Mouse (Mus musculus): ENCODE results near the gene Myh6.
"Not testable (repeated sequence)": the region's sequence is repeated elsewhere in the genome, so short reads cannot be mapped to it uniquely, and the experiment has no call there.

The Myh6 gene

GRCm38 (mm10) chr14:54966320-54966977, at the start of gene Myh6:
Myh6 (minus strand) TSS chr14:54966927.
- DNase-seq (ENCODE audit: low spot score in 2 of 2): no peak

- no peak for DNase-seq (ENCODE audit: low spot score in 2 of 2)
These were observed 49.0 kb upstream of the Myh6 start for GRCm38 (mm10) chr14:55015767-55016111.

- DNase-seq (ENCODE audit: low spot score in 2 of 2): peak; percentile 98
These were observed 48.5 kb upstream of the Myh6 start, which contains the start of gene Ngdn for GRCm38 (mm10) chr14:55014991-55015766. Ngdn (plus strand) TSS chr14:55015454.

- no peak for DNase-seq (ENCODE audit: low spot score in 2 of 2)
These were observed 47.9 kb upstream of the Myh6 start for GRCm38 (mm10) chr14:55014591-55014990.

GRCm38 (mm10) chr14:55011116-55011515, 44.4 kb upstream of the Myh6 start:
- DNase-seq (ENCODE audit: low spot score in 2 of 2): no peak

- DNase-seq (ENCODE audit: low spot score in 2 of 2): no peak
These were observed 41.7 kb upstream of the Myh6 start for GRCm38 (mm10) chr14:55008417-55008816.

- DNase-seq (ENCODE audit: low spot score in 2 of 2): no peak
These were observed 40.6 kb upstream of the Myh6 start for GRCm38 (mm10) chr14:55007120-55007908.

GRCm38 (mm10) chr14:55006541-55006940, 39.8 kb upstream of the Myh6 start:
- no peak for DNase-seq (ENCODE audit: low spot score in 2 of 2)

- no peak for DNase-seq (ENCODE audit: low spot score in 2 of 2)
These were observed 39.2 kb upstream of the Myh6 start for GRCm38 (mm10) chr14:55005967-55006366.

GRCm38 (mm10) chr14:55005506-55005905, 38.8 kb upstream of the Myh6 start:
- no peak for DNase-seq (ENCODE audit: low spot score in 2 of 2)

GRCm38 (mm10) chr14:55003878-55004855, 37.4 kb upstream of the Myh6 start:
- no peak for DNase-seq (ENCODE audit: low spot score in 2 of 2)

- DNase-seq (ENCODE audit: low spot score in 2 of 2): no peak
These were observed 36.0 kb upstream of the Myh6 start for GRCm38 (mm10) chr14:55002687-55003120.

- no peak for DNase-seq (ENCODE audit: low spot score in 2 of 2)
These were observed 35.4 kb upstream of the Myh6 start for GRCm38 (mm10) chr14:55001938-55002686.

GRCm38 (mm10) chr14:55001446-55001845, 34.7 kb upstream of the Myh6 start:
- no peak for DNase-seq (ENCODE audit: low spot score in 2 of 2)

GRCm38 (mm10) chr14:55000814-55001213, 34.1 kb upstream of the Myh6 start:
- no peak for DNase-seq (ENCODE audit: low spot score in 2 of 2)

GRCm38 (mm10) chr14:54999868-55000267, 33.1 kb upstream of the Myh6 start:
- DNase-seq (ENCODE audit: low spot score in 2 of 2): not testable (repeated sequence)

GRCm38 (mm10) chr14:54998680-54999079, 32.0 kb upstream of the Myh6 start:
- no peak for DNase-seq (ENCODE audit: low spot score in 2 of 2)

GRCm38 (mm10) chr14:54997297-54997696, 30.6 kb upstream of the Myh6 start:
- no peak for DNase-seq (ENCODE audit: low spot score in 2 of 2)

- no peak for DNase-seq (ENCODE audit: low spot score in 2 of 2)
These were observed 30.1 kb upstream of the Myh6 start for GRCm38 (mm10) chr14:54996793-54997192.

GRCm38 (mm10) chr14:54995457-54996138, 28.9 kb upstream of the Myh6 start:
- no peak for DNase-seq (ENCODE audit: low spot score in 2 of 2)
